Mouse (Mus musculus) liver, embryonic 12.5 days (tissue): ENCODE results near the gene Rab34. TPM values are rescaled to one million over a fixed set of nuclear protein-coding genes. Genes with fewer than 3 reads are reported as not detected.

Experiments
- ATAC-seq: fragments of 200-750 bp; cut with Nextera tagmentation; 2 replicates; pipeline ENCODE4 v1.8.0; 2017; ENCODE audit warnings: moderate number of reproducible peaks, mild to moderate bottlenecking, moderate library complexity
- H3K27ac ChIP-seq: fragments of 300-500 bp; sonication (generic); 2 replicates; pipeline ENCODE4 v1.5.1; 2016; ENCODE audit warnings: mild to moderate bottlenecking
- H3K27me3 ChIP-seq: fragments of 300-500 bp; sonication (generic); replicated peaks from 2 replicates; pipeline ENCODE4 v1.6.1; 2016; ENCODE audit warnings: mild to moderate bottlenecking, moderate library complexity
- H3K36me3 ChIP-seq: fragments of 300-500 bp; sonication (generic); 2 replicates; pipeline ENCODE4 v1.6.1; 2016; ENCODE audit warnings: mild to moderate bottlenecking, moderate library complexity
- H3K4me1 ChIP-seq: fragments of 300-500 bp; sonication (generic); 2 replicates; pipeline ENCODE4 v1.6.1; 2016
- H3K4me2 ChIP-seq: fragments of 300-500 bp; sonication (generic); 2 replicates; pipeline ENCODE4 v1.6.1; 2016; ENCODE audit warnings: mild to moderate bottlenecking, moderate library complexity
- H3K4me3 ChIP-seq: fragments of 300-500 bp; sonication (generic); 2 replicates; pipeline ENCODE4 v1.5.1; 2016; ENCODE audit warnings: mild to moderate bottlenecking, moderate library complexity
- H3K9ac ChIP-seq: fragments of 300-500 bp; sonication (generic); 2 replicates; pipeline ENCODE4 v1.6.1; 2016; ENCODE audit warnings: mild to moderate bottlenecking, moderate library complexity
- H3K9me3 ChIP-seq: fragments of 300-500 bp; sonication (generic); replicated peaks from 2 replicates; pipeline ENCODE4 v1.6.1; 2016; ENCODE audit warnings: mild to moderate bottlenecking, moderate library complexity
- WGBS: fragments of 180-500 bp; shearing (Covaris S2); methylation state at CpG from one replicate; pipeline ENCODE4 v1.1.7; 2016; ENCODE audit not compliant: insufficient replicate concordance; 5-methylcytosine and 5-hydroxymethylcytosine counted together
- microRNA-seq: library from miRNA; unstranded; fragments of <30 nt; microRNA quantifications from one replicate; pipeline ENCODE4, GENCODE M21; 2017
- polyA plus RNA-seq: library from polyadenylated mRNA; unstranded; fragments of >200 nt; fragmentation: Nextera tagmentation; extraction: Ambion mirVana; gene quantifications from 2 replicates; pipeline ENCODE4 v1.2.1, GENCODE M21; 2016

The Rab34 gene
- polyA plus RNA-seq, 1 experiment from 2014 or later: 20.3 TPM

DNA sequence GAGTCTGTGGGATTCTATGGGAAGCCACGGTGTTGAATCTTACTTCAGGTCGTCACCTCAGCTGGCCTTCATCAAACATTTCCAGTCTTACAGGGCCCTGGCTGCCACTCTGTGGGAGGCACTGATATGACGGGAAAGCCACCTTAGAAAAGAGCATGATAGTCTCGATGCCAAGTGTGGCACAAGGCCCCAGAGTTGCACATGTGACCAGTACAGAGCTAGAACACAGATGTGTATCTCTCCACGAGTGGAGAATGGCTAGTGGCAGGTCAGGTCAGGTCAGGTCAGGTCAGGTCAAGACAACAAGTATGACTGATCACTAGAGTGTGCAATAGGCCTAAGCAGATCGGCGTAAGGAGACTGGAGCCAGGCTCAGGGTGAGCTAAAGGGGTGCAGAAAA, 22.4 kb downstream of the Rab34 start:
- Histone ChIP-seq H3K27me3 (no peaks in the 10 kb centered on the region), H3K27ac (no peak overlapping the region), H3K36me3 (peaks cover 100% of the 10 kb centered on the region), H3K4me2 (no peak overlapping the region), H3K4me1 (no peaks in the 10 kb centered on the region), H3K9ac (no peak overlapping the region), H3K4me3 (no peak overlapping the region), H3K9me3 (no peaks in the 10 kb centered on the region)
- 71% methylated on average over 7 of the region's 7 CpGs for WGBS
- ATAC-seq: no peak

DNA sequence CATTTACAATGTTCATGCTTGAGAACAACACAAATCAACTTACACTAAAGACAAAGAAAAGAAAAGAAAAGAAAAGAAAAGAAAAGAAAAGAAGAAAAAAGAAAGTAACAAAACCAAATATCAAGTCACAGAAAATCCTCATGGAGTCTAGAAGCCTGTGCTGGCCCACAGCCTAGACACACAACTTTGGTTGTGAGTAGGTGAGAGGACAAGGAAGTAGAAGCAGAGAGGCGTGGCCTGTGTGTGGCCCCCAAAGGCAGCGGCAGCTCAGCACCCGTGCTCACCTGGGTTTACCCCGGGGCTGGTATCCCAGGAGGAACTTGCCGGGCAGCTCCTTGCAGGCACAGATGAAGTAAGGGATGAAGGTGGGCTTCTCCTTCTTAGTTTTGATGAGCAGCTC, 23.3 kb downstream of the Rab34 start:
- Histone ChIP-seq H3K27me3 (no peaks in the 10 kb centered on the region), H3K4me2 (no peak overlapping the region), H3K9ac (no peak overlapping the region), H3K4me3 (no peak overlapping the region), H3K36me3 (peaks cover 100% of the 10 kb centered on the region), H3K9me3 (no peaks in the 10 kb centered on the region), H3K4me1 (no peaks in the 10 kb centered on the region), H3K27ac (no peak overlapping the region)
- ATAC-seq: no peak
- 75% methylated on average over 5 of the region's 5 CpGs for WGBS

DNA sequence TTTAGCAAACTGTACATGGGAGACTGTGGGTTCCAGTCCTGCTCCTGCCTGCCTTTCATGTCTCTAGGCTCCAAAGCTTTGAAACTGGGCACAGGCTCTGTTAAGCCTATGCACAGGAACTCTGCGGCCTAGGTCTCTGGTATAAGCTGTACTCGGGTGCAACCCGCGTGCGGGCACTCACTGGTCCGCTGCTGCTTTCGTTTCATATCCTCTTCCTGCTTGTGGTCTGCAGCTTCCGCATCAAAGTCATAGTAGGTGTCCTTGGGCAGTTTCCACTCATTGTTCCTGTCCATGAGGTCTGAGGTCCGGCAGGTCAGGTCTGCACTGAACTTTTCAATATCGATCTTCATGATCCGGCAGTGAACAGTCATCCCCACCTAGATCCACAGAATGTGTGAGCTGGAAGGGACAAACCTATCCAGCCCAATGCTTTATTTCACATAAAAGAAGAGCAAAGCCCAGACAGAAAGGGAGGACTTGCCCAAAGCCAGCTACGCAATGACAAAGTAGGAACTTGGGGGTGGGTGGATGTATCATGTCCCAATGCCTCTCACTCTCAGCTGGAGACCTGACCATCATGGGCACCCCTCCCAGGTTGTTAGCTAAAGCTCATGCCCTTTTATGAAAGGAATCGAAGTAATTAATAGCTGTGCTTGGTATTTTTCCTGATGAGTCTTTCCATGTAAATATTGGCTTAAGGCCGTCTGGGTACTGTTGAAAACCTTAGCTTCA, 25.0 kb downstream of the Rab34 start:
- H3K4me2 ChIP-seq: no peak overlapping the region
- ATAC-seq: no peak
- H3K4me1 ChIP-seq: no peaks in the 10 kb centered on the region
- H3K36me3 ChIP-seq: peaks cover 100% of the 10 kb centered on the region
- no peaks in the 10 kb centered on the region for H3K27me3 ChIP-seq
- no peak overlapping the region for H3K4me3 ChIP-seq
- H3K9me3 ChIP-seq: no peaks in the 10 kb centered on the region
- WGBS: 75% methylated on average over 14 of the region's 14 CpGs
- H3K27ac ChIP-seq: no peak overlapping the region
- H3K9ac ChIP-seq: no peak overlapping the region

DNA sequence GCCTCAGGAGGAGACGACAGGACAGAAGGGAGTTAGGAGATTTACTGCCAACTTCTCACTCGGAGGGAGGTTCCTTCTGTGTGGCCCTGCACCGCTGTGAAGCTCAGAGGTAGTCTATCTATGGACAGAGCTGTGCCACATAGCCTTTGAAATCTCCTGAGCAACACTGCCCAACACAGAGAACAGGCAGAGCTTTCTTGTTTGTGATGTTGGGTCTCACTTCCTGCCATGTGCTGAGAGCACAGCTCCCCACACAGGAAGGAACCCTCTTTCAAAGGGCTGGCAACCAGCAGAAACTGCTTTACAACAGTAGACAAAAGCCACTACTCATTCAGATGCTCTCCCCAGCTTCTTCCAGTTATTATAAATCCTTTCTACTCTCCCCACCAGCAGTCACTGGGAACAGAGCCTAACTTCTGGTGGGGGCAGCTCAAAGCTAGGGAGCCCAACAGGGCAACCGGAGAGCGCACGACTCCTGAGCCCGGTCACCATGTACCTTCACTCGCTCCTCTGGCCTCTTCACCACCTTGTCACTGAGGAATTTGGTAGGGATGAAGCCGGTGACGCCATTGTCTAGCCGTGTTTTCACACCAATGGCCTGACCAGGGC, 27.6 kb downstream of the Rab34 start:
- Histone ChIP-seq H3K4me1 (no peaks in the 10 kb centered on the region), H3K9me3 (no peaks in the 10 kb centered on the region), H3K27ac (no peak overlapping the region), H3K9ac (no peak overlapping the region), H3K27me3 (no peaks in the 10 kb centered on the region), H3K36me3 (peaks cover 100% of the 10 kb centered on the region), H3K4me2 (no peak overlapping the region), H3K4me3 (no peak overlapping the region)
- ATAC-seq: no peak
- WGBS: 90% methylated on average over 11 of the region's 11 CpGs

DNA sequence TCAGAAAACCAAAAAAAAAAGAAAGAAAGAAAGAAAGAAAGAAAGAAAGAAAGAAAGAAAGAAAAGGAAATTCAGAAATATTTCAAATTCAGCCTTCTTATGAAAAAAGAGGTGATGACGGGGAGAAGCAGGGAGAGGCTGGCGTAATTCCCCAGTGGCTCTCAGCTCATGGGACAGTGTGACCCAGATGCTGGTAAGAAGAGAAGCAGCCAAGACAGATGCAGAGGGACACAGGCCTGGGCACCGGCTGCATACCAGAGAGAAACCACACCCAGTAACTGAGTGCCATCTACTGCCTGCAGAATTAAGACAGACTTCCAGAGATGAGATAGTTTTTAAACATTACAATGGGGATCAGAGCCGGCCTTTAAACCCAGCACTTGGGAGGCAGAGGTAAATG, 35.4 kb downstream of the Rab34 start:
- no peaks in the 10 kb centered on the region for H3K9me3 ChIP-seq
- no peak overlapping the region for H3K27ac ChIP-seq
- no peak overlapping the region for H3K4me2 ChIP-seq
- peaks cover 99% of the 10 kb centered on the region for H3K36me3 ChIP-seq
- 87% methylated on average over 4 of the region's 4 CpGs for WGBS
- H3K4me3 ChIP-seq: no peak overlapping the region
- no peak for ATAC-seq
- no peaks in the 10 kb centered on the region for H3K4me1 ChIP-seq
- no peaks in the 10 kb centered on the region for H3K27me3 ChIP-seq
- no peak overlapping the region for H3K9ac ChIP-seq

DNA sequence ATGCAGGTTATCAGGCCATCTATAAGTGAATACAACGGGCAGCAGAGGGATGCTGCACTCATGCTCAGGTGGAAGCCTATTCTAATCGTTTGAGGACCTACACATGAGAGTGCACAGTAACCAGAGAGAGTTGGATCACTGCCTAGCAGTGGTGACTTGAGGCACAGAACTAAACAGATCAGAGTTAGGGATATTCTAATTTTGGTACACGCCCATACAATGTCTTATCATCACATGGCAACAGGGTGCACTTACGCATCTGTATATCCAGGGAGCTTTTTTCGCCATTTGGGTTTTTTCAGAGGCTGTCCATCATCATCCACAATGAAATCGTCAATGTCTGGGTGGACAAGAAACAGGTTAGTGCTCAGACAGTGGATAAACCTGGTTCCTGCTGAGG, 43.3 kb downstream of the Rab34 start:
- 80% methylated on average over 6 of the region's 6 CpGs for WGBS
- no peak for ATAC-seq
- Histone ChIP-seq H3K27me3 (no peaks in the 10 kb centered on the region), H3K36me3 (peaks cover 95% of the 10 kb centered on the region), H3K27ac (no peak overlapping the region), H3K9ac (no peak overlapping the region), H3K4me1 (no peaks in the 10 kb centered on the region), H3K4me2 (no peak overlapping the region), H3K9me3 (no peaks in the 10 kb centered on the region), H3K4me3 (no peak overlapping the region)

DNA sequence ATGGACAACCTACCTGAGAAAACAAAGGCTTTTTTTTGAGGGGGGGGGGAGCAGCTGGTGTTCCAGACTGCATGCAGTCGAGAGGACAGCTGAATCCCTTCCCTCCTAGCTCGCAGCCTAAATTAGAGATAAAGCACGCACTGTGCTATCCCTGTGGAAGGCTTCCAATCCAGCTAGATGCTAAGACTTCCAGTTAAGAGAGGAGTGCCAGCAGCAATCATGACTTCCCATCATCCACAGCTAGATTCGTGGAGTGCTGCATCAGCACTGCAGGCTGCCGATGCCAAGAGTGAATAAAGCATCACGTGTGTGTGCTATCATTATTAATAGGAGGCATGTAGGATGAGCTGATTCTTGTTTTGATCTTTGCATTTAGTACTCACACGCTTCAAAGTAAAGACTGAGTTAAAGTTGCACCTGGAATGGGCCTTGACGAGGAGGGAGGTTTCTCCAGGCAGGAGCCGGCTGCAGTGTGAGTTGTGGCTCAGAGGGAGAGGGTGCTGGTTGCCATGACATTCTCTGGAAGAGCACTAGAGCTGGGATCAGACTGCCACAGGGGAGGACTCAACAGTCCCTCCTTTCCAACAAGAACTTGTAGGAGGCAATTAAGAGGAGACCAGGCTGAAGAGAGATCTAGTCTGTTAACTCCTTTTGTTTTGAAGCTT, 52.1 kb downstream of the Rab34 start:
- 86% methylated on average over 9 of the region's 9 CpGs for WGBS
- Histone ChIP-seq H3K4me2 (no peak overlapping the region), H3K27me3 (no peaks in the 10 kb centered on the region), H3K4me1 (peaks cover 23% of the 10 kb centered on the region), H3K27ac (no peak overlapping the region), H3K4me3 (no peak overlapping the region), H3K36me3 (peaks cover 46% of the 10 kb centered on the region), H3K9me3 (no peaks in the 10 kb centered on the region), H3K9ac (no peak overlapping the region)
- no peak for ATAC-seq

Small RNAs within 50 kb of the gene (microRNA-seq; reads per million reads assigned to microRNA genes)
- not detected for gene Mir7653

Other genes starting within 250 kb of the Rab34 start
- gene Phf12, start 205.7 kb upstream of the Rab34 start, polyA plus RNA-seq: 13.6 and 13.8 TPM in 2 replicates
- 25.4 and 26.4 TPM in 2 replicates for gene Dhrs13, start 156.2 kb upstream of the Rab34 start, polyA plus RNA-seq
- 31.7 and 32.0 TPM in 2 replicates for gene Flot2, start 150.5 kb upstream of the Rab34 start, polyA plus RNA-seq
- 23.2 and 25.5 TPM in 2 replicates for gene Eral1, start 108.0 kb upstream of the Rab34 start, polyA plus RNA-seq
- 6.0 and 6.7 TPM in 2 replicates for gene Fam222b, start 93.8 kb upstream of the Rab34 start, polyA plus RNA-seq
- 45.4 and 47.6 TPM in 2 replicates for gene Traf4, start 22.8 kb upstream of the Rab34 start, polyA plus RNA-seq
- 12.2 and 13.7 TPM in 2 replicates for gene Nek8, start 11.8 kb upstream of the Rab34 start, polyA plus RNA-seq
- gene Tlcd1, start 11.7 kb upstream of the Rab34 start, polyA plus RNA-seq: 62.6 and 67.1 TPM in 2 replicates
- gene Rpl23a, start 4.8 kb upstream of the Rab34 start, polyA plus RNA-seq: 1,112 and 1,156 TPM in 2 replicates
- gene Proca1, start 5.0 kb downstream of the Rab34 start, polyA plus RNA-seq: 0.31 and 0.63 TPM in 2 replicates
- gene Sdf2, start 57.3 kb downstream of the Rab34 start, polyA plus RNA-seq: 29.7 and 30.7 TPM in 2 replicates
- gene Supt6, start 57.6 kb downstream of the Rab34 start, polyA plus RNA-seq: 20.2 and 20.3 TPM in 2 replicates
- 52.1 and 53.8 TPM in 2 replicates for gene 2610507B11Rik, start 73.3 kb downstream of the Rab34 start, polyA plus RNA-seq
- gene BC030499, start 102.4 kb downstream of the Rab34 start, polyA plus RNA-seq: 0.22 and 0.23 TPM in 2 replicates
- gene Spag5, start 113.1 kb downstream of the Rab34 start, polyA plus RNA-seq: 38.6 and 40.0 TPM in 2 replicates
- 4.7 and 5.1 TPM in 2 replicates for gene Aldoc, start 134.5 kb downstream of the Rab34 start, polyA plus RNA-seq
- 40.8 and 42.6 TPM in 2 replicates for gene Pigs, start 140.0 kb downstream of the Rab34 start, polyA plus RNA-seq
- 46.5 and 50.4 TPM in 2 replicates for gene Unc119, start 155.1 kb downstream of the Rab34 start, polyA plus RNA-seq
- not detected in 2 replicates for gene Foxn1, start 198.1 kb downstream of the Rab34 start, polyA plus RNA-seq
- 0.05 TPM in 1 of 2 replicates, not detected in the other for gene Slc13a2, start 233.8 kb downstream of the Rab34 start, polyA plus RNA-seq